Mouse (Mus musculus): ENCODE measurements around the gene Olfr152. TPM values are rescaled to one million over a fixed set of nuclear protein-coding genes. Genes with fewer than 3 reads are reported as not detected.

The Olfr152 gene
- total and polyA plus RNA-seq, 3 experiments, result not detected

GRCm38 (mm10) chr2:87743452-87743851 is 35.8 kb upstream of the Olfr152 start, which contains the start of gene Olfr1140:
Olfr1140 (plus strand) TSS chr2:87743752.
- no peak for TF ChIP-seq CHD1 (IDR thresholded peaks at IDR 0.05; ENCODE audit: low read depth, low read length)
- no peak for TF ChIP-seq MXI1 (IDR thresholded peaks at IDR 0.05; ENCODE audit: low read depth, low read length)
- TF ChIP-seq CHD2 (IDR thresholded peaks at IDR 0.05; ENCODE audit: low read length), result no peak
- TF ChIP-seq ELF1 (IDR thresholded peaks at IDR 0.05; ENCODE audit: low read depth, low read length), result no peak
- no peak for TF ChIP-seq NRF1 (IDR thresholded peaks at IDR 0.05; ENCODE audit: insufficient read depth, low read depth, low read length, poor library complexity, severe bottlenecking)
- TF ChIP-seq HCFC1 (IDR thresholded peaks at IDR 0.05; ENCODE audit: low read depth, low read length), result no peak
- TF ChIP-seq GATA1 (IDR thresholded peaks at IDR 0.05; ENCODE audit: low read depth, low read length), result no peak
- no peak for TF ChIP-seq USF2 (IDR thresholded peaks at IDR 0.05; ENCODE audit: borderline replicate concordance in 1 of 2, insufficient read depth in 1 of 2, low read depth in 1 of 2, low read length in 2 of 2)
- TF ChIP-seq E2F4 (IDR thresholded peaks at IDR 0.05; ENCODE audit: borderline replicate concordance, low read depth, low read length), result no peak
- no peak for TF ChIP-seq MEF2A (IDR thresholded peaks at IDR 0.05; ENCODE audit: extremely low read depth, insufficient replicate concordance, low read depth, low read length, poor library complexity, severe bottlenecking)
- no peak for TF ChIP-seq POLR2AphosphoS2 (IDR thresholded peaks at IDR 0.05; ENCODE audit: low read length)
- TF ChIP-seq SIN3A (IDR thresholded peaks at IDR 0.05; ENCODE audit: low read length), result no peak
- TF ChIP-seq KAT2A (conservative IDR thresholded peaks at IDR 0.05; ENCODE audit: low read depth, low read length), result no peak
- no peak for TF ChIP-seq ETS1 (IDR thresholded peaks at IDR 0.05; ENCODE audit: low read depth, low read length)
- no peak for TF ChIP-seq RAD21 (IDR thresholded peaks at IDR 0.05; ENCODE audit: low read depth, low read length)
- no peak for TF ChIP-seq JUND (IDR thresholded peaks at IDR 0.05; ENCODE audit: low read depth, low read length)
- TF ChIP-seq ZC3H11A (IDR thresholded peaks at IDR 0.05; ENCODE audit: low read depth, low read length), result no peak
- no peak for TF ChIP-seq ZNF384 (IDR thresholded peaks at IDR 0.05; ENCODE audit: low read depth, low read length)
- TF ChIP-seq EP300 (IDR thresholded peaks at IDR 0.05; ENCODE audit: low read depth in 1 of 2, low read length in 2 of 2), result no peak
- no peak for TF ChIP-seq MAZ (IDR thresholded peaks at IDR 0.05; ENCODE audit: low read depth, low read length)
- H3K4me1 ChIP-seq (ENCODE audit: control insufficient read depth in 1 of 2, insufficient read depth in 2 of 2, low read length in 2 of 2), result no peaks in the 10 kb centered on the region
- no peaks in the 10 kb centered on the region for H3K27me3 ChIP-seq (ENCODE audit: control insufficient read depth in 1 of 2, insufficient read depth in 2 of 2, low read length in 2 of 2)
- no peaks in the 10 kb centered on the region for H3K36me3 ChIP-seq (ENCODE audit: control insufficient read depth in 1 of 2, insufficient read depth in 2 of 2, low read length in 2 of 2)
- DNase-seq (ENCODE audit: low read depth, low spot score), result no peak
- no peaks in the 10 kb centered on the region for H3K9me3 ChIP-seq (replicated peaks; ENCODE audit: insufficient read depth, low read length)
- H3K79me2 ChIP-seq (ENCODE audit: control insufficient read depth, insufficient read depth, low read length, poor library complexity), result no peaks in the 10 kb centered on the region
- no peak within 1 kb of the TSS for H3K27ac ChIP-seq (ENCODE audit: control insufficient read depth, low read depth, low read length)
- H3K4me3 ChIP-seq (ENCODE audit: control insufficient read depth in 1 of 2, insufficient read depth in 1 of 2, low read depth in 2 of 2, low read length in 2 of 2), result no peak within 1 kb of the TSS
- H3K9ac ChIP-seq (ENCODE audit: control insufficient read depth, low read depth, low read length, poor library complexity, severe bottlenecking), result no peak within 1 kb of the TSS

DNA sequence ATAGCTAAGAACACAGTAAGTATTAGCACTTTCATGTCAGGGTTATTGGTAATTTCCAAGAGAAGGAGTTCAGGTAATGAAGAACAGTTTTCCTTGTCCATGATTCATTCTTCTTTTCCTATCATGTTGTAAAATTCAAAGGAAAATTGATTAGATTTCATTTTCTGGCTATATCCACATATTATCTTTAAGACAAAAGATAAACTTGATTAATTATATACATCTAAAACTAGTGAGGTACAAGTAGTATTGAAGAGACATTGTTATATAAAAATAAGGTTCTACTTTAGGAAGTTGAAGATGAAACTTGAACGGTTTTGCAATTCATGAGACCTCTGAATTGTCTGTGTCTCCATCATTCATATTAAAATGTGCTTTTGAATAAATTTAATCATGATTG is 25.4 kb upstream of the Olfr152 start, which contains the start of gene Olfr1141:
Olfr1141 (minus strand) TSS at position 101 of the 400 bp plus-strand sequence.
- Histone ChIP-seq H3K9ac (ENCODE audit: control insufficient read depth, low read depth, low read length, poor library complexity, severe bottlenecking) (no peak within 1 kb of the TSS), H3K27ac (ENCODE audit: control insufficient read depth, low read depth, low read length) (no peak within 1 kb of the TSS), H3K9me3 (replicated peaks; ENCODE audit: insufficient read depth, low read length) (no peaks in the 10 kb centered on the region), H3K36me3 (ENCODE audit: control insufficient read depth in 1 of 2, insufficient read depth in 2 of 2, low read length in 2 of 2) (no peaks in the 10 kb centered on the region), H3K4me1 (ENCODE audit: control insufficient read depth in 1 of 2, insufficient read depth in 2 of 2, low read length in 2 of 2) (no peaks in the 10 kb centered on the region), H3K79me2 (ENCODE audit: control insufficient read depth, insufficient read depth, low read length, poor library complexity) (no peaks in the 10 kb centered on the region), H3K4me3 (ENCODE audit: control insufficient read depth in 1 of 2, insufficient read depth in 1 of 2, low read depth in 2 of 2, low read length in 2 of 2) (no peak within 1 kb of the TSS), H3K27me3 (ENCODE audit: control insufficient read depth in 1 of 2, insufficient read depth in 2 of 2, low read length in 2 of 2) (no peaks in the 10 kb centered on the region)
- DNase-seq (ENCODE audit: low read depth, low spot score), result no peak
- TF ChIP-seq E2F4 (IDR thresholded peaks at IDR 0.05; ENCODE audit: borderline replicate concordance, low read depth, low read length) (no peak), ZNF384 (IDR thresholded peaks at IDR 0.05; ENCODE audit: low read depth, low read length) (no peak), MXI1 (IDR thresholded peaks at IDR 0.05; ENCODE audit: low read depth, low read length) (no peak), TBP (IDR thresholded peaks at IDR 0.05; ENCODE audit: low read depth, low read length) (no peak), USF2 (IDR thresholded peaks at IDR 0.05; ENCODE audit: borderline replicate concordance in 1 of 2, insufficient read depth in 1 of 2, low read depth in 1 of 2, low read length in 2 of 2) (no peak), MAFK (IDR thresholded peaks at IDR 0.05; ENCODE audit: borderline replicate concordance, low read depth, low read length) (no peak), KAT2A (conservative IDR thresholded peaks at IDR 0.05; ENCODE audit: low read depth, low read length) (no peak), EP300 (IDR thresholded peaks at IDR 0.05; ENCODE audit: low read depth in 1 of 2, low read length in 2 of 2) (no peak), MEF2A (IDR thresholded peaks at IDR 0.05; ENCODE audit: extremely low read depth, insufficient replicate concordance, low read depth, low read length, poor library complexity, severe bottlenecking) (no peak), GABPA (IDR thresholded peaks at IDR 0.05; ENCODE audit: low read depth, low read length) (no peak), HCFC1 (IDR thresholded peaks at IDR 0.05; ENCODE audit: low read depth, low read length) (no peak)

All from MEL (cell line).